Mouse (Mus musculus): ENCODE measurements at regions not wholly inside any gene's neighbourhood (a gene's known extent, or its start where the extent isn't known, plus 50 kb on each side); places are given as distances from the start of the nearest gene placed in this dataset.

DNA sequence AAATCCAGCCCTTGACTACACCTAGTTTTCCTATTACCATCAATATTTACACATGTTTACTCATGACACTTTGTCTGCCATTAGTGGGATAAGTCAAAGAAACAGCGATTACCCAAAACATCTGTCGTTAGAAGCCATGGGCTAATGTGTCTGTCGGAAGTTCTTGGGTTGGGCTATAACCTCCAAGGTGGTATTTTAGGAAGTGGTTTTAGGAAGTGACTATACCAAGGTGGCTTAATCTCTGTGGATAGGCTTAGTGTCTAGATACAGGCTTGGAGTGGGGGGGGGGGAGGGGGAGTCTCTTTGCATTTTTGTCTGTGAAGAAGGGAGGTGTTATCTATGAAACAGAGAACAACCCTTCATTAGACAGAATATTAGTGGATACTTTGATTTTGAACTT, 90.1 kb upstream of the Hhip start:
- 53% methylated on average over 3 of the region's 3 CpGs for WGBS
- DNase-seq (ENCODE audit: low read depth, low spot score) = no peak

DNA sequence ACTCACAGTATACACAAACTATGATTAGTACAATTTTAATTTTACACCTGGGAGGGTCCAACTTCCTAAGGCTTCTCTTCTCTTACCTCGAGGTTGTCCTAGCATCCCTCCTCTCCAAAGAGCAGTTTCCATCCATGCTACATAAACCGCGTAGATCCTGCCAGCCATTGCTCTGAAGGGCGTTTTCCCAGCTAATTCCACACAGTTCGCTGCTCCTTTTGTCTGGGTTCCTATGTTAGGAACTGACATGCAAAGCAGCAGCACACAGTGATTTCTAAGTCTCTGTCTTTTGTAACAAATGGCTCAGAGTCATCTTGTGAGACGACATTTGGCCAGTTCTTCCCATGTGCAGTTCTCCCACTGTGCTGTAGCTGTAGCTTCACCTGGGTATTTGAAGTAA, 80.7 kb upstream of the Hhip start:
- 84% methylated on average over 6 of the region's 6 CpGs for WGBS
- no peak for DNase-seq (ENCODE audit: low read depth, low spot score)

DNA sequence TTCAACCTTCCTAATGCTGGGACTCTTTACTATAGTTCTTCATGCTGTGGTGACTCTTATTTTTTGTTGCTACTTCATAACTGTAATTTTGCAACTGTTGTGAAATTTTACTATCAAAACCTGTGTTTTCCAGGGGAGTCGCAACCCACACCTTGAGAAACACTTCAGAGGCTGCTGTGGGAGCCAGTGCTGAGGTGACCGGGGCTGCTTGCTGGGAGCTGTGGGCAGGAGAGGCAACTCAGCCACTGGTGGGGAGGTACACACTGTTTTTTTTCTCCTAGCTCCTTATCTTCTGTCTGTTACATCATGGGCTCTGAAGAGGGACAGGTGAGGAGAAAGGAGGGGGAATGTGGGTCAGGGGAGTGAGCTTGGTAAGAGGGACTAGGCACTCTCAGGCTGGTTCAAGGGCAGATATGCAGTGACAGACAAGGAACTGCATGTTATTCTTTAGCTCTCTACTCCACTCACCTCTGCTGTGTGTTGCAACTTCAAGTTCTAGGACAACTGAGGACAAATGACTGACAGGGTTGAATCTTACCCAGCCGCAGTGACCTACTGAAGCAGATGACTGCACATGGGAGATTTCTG, 62.7 kb upstream of the Hhip start:
- DNase-seq (ENCODE audit: low read depth, low spot score) = no peak
- 86% methylated on average over 3 of the region's 3 CpGs for WGBS

DNA sequence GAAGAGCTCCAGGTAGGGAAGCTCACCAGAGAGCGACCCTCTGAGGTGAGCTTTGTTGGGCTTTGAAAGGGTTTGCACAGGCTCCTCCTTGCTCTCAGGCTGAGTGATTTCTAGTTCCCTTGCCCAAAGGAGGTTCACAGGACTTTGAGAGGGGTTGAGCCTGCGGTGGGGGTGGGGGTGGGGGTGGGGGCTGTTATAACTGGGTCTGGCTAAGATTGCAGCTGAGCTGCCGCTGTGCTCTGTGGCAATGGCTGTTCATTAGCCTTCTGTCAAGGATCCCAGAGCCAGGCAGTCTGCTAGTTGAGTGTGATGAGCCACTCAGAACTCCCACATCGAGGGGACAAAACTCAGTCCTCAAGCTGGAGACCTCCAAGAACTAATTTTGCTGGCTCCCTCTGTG, 59.5 kb upstream of the Hhip start:
- WGBS = 46% methylated on average over 4 of the region's 4 CpGs
- DNase-seq (ENCODE audit: low read depth, low spot score) = no peak

All from large intestine, adult 2 months (tissue).